Mouse (Mus musculus): ENCODE results near the gene Tmem260.
"Not testable (repeated sequence)": the region's sequence is repeated elsewhere in the genome, so short reads cannot be mapped to it uniquely, and the experiment has no call there.

DNA sequence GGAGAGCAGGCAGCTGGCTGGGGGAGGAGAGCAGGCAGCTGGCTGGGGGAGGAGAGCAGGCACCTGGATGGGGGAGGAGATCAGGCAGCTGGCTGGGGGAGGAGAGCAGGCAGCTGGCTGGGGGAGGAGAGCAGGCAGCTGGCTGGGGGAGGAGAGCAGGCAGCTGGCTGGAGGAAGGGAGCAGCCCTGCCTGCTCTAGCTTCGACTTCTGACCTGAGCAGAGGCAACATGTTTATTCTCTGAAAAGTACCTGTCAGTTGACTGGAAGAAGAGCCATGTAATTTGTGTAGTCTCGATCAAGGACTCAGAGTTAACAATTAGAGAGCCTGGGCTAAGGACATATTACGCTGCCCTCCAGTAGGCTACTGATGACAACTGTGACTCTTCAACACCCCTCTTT, 29.9 kb downstream of the Tmem260 start:
- TF ChIP-seq CTCF (IDR thresholded peaks at IDR 0.05; ENCODE audit: low read depth, low read length); GATA1 (IDR thresholded peaks at IDR 0.05; ENCODE audit: borderline replicate concordance, low read length); POLR2AphosphoS5 (IDR thresholded peaks at IDR 0.05; ENCODE audit: insufficient replicate concordance, low read depth, low read length): not testable (repeated sequence)

Data from G1E (cell line).